Mouse (Mus musculus) G1E (cell line): ENCODE data around the gene Mapt. TPM values are rescaled to one million over a fixed set of nuclear protein-coding genes. Genes with fewer than 3 reads are reported as not detected.

Experiments
- ATAC-seq: 2 replicates; pipeline ENCODE4 v1.8.0; 2016; ENCODE audit warnings: mild to moderate bottlenecking; ENCODE audit not compliant: insufficient number of reproducible peaks, poor library complexity, low FRiP score, severe bottlenecking; ENCODE audit errors: extremely low read depth
- DNase-seq: peaks from one replicate; pipeline ENCODE4 v3.0.0; 2012; ENCODE audit warnings: low spot score
- H3K27me3 ChIP-seq: 2 replicates; pipeline ENCODE4 v1.6.1; 2012; ENCODE audit warnings: mild to moderate bottlenecking, low read length, inconsistent platforms; ENCODE audit not compliant: insufficient read depth
- H3K36me3 ChIP-seq: replicated peaks from 2 replicates; pipeline ENCODE3; 2012; ENCODE audit warnings: mild to moderate bottlenecking, inconsistent platforms
- H3K4me1 ChIP-seq: 2 replicates; pipeline ENCODE4 v1.6.1; 2012; ENCODE audit warnings: low read depth, low read length, inconsistent platforms, mixed read lengths; ENCODE audit not compliant: insufficient read depth
- H3K4me3 ChIP-seq: 2 replicates; pipeline ENCODE4 v1.5.1; 2012; ENCODE audit warnings: low read depth, mild to moderate bottlenecking, inconsistent platforms, low read length, moderate library complexity, mixed read lengths
- H3K9me3 ChIP-seq: replicated peaks from 2 replicates; pipeline ENCODE4 v1.6.1; 2012; ENCODE audit warnings: inconsistent platforms
- CTCF ChIP-seq: IDR thresholded peaks from 2 replicates; pipeline ENCODE4 v1.5.1; 2012; ENCODE audit warnings: low read depth, low read length, inconsistent platforms, mixed read lengths
- GATA1 ChIP-seq: IDR thresholded peaks from 2 replicates; pipeline ENCODE4 v1.6.1; 2012; ENCODE audit warnings: borderline replicate concordance, low read length, inconsistent platforms, mixed read lengths
- GATA2 ChIP-seq: IDR thresholded peaks from 2 replicates; pipeline ENCODE4 v1.6.1; 2012; ENCODE audit warnings: low read depth, low read length, inconsistent platforms, borderline replicate concordance
- POLR2AphosphoS5 ChIP-seq: IDR thresholded peaks from 2 replicates; pipeline ENCODE4 v1.6.1; 2012; ENCODE audit warnings: low read depth, low read length, inconsistent platforms; ENCODE audit not compliant: insufficient replicate concordance
- TAL1 ChIP-seq: conservative IDR thresholded peaks from 2 replicates; pipeline ENCODE4 v1.6.1; 2012; ENCODE audit warnings: low read depth, low read length, inconsistent platforms, mixed read lengths
- polyA plus RNA-seq: library from polyadenylated mRNA; stranded (reverse); fragments of >175 nt; gene quantifications from 2 replicates; pipeline ENCODE4 v1.2.3, GENCODE M21; 2012
- total RNA-seq, 2 experiments: library from RNA; stranded (forward) in 1 of 2; stranded (reverse) in 1 of 2; fragments of 200-1000 nt in 1 of 2; fragments of >200 nt in 1 of 2; fragmentation: Nextera tagmentation in 1 of 2; gene quantifications; 2 replicates each; pipeline ENCODE4 v1.2.3; 2014 to 2017

Gene Mapt
- total and polyA plus RNA-seq, 3 experiments: 1.2 to 7.6 (median 5.0) TPM

DNA sequence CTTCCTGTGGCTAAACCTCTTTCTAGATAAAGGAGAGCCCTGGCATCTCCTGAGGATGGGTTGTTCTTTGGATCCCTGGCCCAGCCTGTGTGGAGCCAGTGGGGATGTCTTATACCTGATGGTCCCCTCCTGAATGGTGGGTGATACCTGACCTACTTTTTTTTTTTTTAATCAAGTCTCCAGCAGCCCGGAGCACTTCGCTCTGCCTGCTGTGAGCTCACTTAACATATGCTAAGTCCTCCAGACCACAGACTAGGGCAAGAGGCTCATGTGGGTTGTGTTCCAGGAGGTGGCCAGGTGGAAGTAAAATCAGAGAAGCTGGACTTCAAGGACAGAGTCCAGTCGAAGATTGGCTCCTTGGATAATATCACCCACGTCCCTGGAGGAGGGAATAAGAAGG lies 91.0 kb downstream of the Mapt start:
- Histone ChIP-seq H3K4me3 (no peak overlapping the region), H3K36me3 (no peaks in the 10 kb centered on the region), H3K9me3 (no peaks in the 10 kb centered on the region), H3K4me1 (peaks cover 45% of the 10 kb centered on the region), H3K27me3 (0 out of 2 replicates have a peak, but pooled peaks cover 3% of the 10 kb centered on the region)
- ATAC-seq (no peak), DNase-seq (no peak)
- TF ChIP-seq GATA2 (no peak), TAL1 (no peak), CTCF (no peak), POLR2AphosphoS5 (no peak), GATA1 (no peak)

DNA sequence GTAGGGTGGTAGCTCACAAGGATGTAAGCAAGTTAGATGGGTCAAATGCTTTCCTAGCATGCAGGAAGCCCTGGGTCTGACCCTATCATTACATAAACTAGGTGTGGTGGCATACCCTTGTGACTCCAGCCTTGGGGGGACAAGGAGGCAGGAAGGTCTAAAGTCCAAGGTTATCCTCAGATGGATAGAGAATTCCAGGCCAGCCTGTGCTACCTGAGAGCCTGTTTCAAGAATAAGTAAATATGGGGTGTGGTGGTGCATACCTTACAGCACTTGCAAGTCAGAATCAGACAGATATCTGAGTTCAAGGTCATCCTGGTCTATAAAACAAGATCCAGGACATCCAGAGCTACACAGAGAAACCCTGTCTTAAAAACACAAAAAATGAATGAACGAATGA lies 96.3 kb downstream of the Mapt start:
- peaks cover 27% of the 10 kb centered on the region for H3K36me3 ChIP-seq
- 0 out of 2 replicates have a peak, but pooled peaks cover 3% of the 10 kb centered on the region for H3K27me3 ChIP-seq
- no peak overlapping the region for H3K4me3 ChIP-seq
- H3K9me3 ChIP-seq: no peaks in the 10 kb centered on the region
- DNase-seq (no peak), ATAC-seq (no peak)
- no peak for TF ChIP-seq GATA1
- TF ChIP-seq CTCF: no peak
- no peak for TF ChIP-seq POLR2AphosphoS5
- no peak for TF ChIP-seq TAL1
- TF ChIP-seq GATA2: no peak
- H3K4me1 ChIP-seq: peaks cover 9% of the 10 kb centered on the region

DNA sequence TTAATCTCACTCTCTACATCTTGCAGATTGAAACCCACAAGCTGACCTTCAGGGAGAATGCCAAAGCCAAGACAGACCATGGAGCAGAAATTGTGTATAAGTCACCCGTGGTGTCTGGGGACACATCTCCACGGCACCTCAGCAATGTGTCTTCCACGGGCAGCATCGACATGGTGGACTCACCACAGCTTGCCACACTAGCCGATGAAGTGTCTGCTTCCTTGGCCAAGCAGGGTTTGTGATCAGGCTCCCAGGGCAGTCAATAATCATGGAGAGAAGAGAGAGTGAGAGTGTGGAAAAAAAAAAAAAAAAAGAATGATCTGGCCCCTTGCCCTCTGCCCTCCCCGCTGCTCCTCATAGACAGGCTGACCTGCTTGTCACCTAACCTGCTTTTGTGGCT lies 96.8 kb downstream of the Mapt start:
- Histone ChIP-seq H3K36me3 (peaks cover 32% of the 10 kb centered on the region), H3K9me3 (no peaks in the 10 kb centered on the region), H3K4me1 (peaks cover 9% of the 10 kb centered on the region), H3K27me3 (0 out of 2 replicates have a peak, but pooled peaks cover under 1% of the 10 kb centered on the region), H3K4me3 (no peak overlapping the region)
- no peak for ATAC-seq
- no peak for TF ChIP-seq TAL1
- no peak for DNase-seq

DNA sequence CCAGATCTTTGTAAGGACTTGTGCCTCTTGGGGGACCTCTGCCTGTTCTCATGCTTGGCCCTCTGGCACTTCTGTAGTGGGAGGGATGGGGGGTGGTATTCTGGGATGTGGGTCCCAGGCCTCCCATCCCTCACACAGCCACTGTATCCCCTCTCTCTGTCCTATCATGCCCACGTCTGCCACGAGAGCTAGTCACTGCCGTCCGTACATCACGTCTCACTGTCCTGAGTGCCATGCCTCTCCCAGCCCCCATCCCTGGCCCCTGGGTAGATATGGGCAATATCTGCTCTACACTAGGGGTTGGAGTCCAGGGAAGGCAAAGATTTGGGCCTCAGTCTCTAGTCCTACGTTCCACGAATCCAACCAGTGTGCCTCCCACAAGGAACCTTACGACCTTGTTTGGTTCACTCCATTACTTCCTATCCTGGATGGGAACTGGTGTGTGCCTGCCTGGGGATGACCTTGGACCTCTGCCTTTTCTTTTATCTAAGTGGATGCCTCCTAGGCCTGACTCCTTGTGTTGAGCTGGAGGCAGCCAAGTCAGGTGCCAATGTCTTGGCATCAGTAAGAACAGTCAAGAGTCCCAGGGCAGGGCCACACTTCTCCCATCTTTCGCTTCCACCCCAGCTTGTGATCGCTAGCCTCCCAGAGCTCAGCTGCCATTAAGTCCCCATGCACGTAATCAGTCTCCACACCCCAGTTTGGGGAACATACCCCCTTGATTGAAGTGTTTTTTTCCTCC lies 98.2 kb downstream of the Mapt start:
- DNase-seq (no peak), ATAC-seq (no peak)
- no peak overlapping the region for H3K4me3 ChIP-seq

DNA sequence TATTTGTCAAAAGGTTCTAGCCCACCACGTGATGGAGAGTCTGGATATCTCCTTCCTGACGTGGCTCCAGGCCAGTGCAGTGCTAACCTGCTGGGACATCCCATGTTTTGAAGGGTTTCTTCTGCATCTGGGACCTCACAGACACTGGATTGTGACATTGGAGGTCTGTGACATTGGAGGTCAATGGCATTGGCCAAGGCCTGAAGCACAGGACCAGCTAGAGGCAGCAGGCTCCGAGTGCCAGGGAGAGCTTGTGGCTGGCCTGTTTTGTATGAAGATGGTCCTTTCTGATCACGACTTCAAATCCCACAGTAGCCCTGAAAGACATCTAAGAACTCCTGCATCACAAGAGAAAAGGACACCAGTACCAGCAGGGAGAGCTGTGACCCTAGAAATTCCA lies 99.0 kb downstream of the Mapt start:
- DNase-seq: no peak
- no peak overlapping the region for H3K4me3 ChIP-seq
- no peaks in the 10 kb centered on the region for H3K9me3 ChIP-seq
- H3K27me3 ChIP-seq: no peaks in the 10 kb centered on the region
- ATAC-seq: no peak
- TF ChIP-seq GATA2 (no peak), TAL1 (no peak), POLR2AphosphoS5 (no peak), GATA1 (no peak), CTCF (no peak)
- H3K4me1 ChIP-seq: peaks cover 10% of the 10 kb centered on the region
- H3K36me3 ChIP-seq: peaks cover 50% of the 10 kb centered on the region

More for the DNA sequence above, 98.2 kb downstream of the Mapt start:
- H3K9me3 ChIP-seq: no peaks in the 10 kb centered on the region
- peaks cover 10% of the 10 kb centered on the region for H3K4me1 ChIP-seq
- H3K36me3 ChIP-seq: peaks cover 42% of the 10 kb centered on the region
- H3K27me3 ChIP-seq: no peaks in the 10 kb centered on the region
- TF ChIP-seq GATA1: no peak
- no peak for TF ChIP-seq TAL1
- TF ChIP-seq POLR2AphosphoS5: no peak
- no peak for TF ChIP-seq CTCF
- no peak for TF ChIP-seq GATA2

DNA sequence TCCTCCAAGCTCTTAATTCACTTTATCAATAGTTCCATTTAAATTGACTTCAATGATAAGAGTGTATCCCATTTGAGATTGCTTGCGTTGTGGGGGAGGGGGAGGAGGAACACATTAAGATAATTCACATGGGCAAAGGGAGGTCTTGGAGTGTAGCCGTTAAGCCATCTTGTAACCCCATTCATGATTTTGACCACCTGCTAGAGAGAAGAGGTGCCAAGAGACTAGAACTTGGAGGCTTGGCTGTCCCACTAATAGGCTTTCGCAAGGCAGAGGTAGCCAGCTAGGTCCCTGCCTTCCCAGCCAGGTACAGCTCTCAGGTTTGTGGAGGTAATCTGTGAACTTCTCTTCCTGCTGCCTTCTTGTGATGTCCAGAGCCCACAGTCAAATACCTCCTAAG lies 100.0 kb downstream of the Mapt start:
- Histone ChIP-seq H3K4me1 (peaks cover 10% of the 10 kb centered on the region), H3K4me3 (no peak overlapping the region), H3K36me3 (peaks cover 61% of the 10 kb centered on the region), H3K9me3 (no peaks in the 10 kb centered on the region), H3K27me3 (no peaks in the 10 kb centered on the region)
- ATAC-seq (no peak), DNase-seq (no peak)
- TF ChIP-seq POLR2AphosphoS5 (no peak), GATA2 (no peak), CTCF (no peak), GATA1 (no peak), TAL1 (no peak)
